Mouse (Mus musculus): ENCODE data around the gene Hmox1. TPM values are rescaled to one million over a fixed set of nuclear protein-coding genes. Genes with fewer than 3 reads are reported as not detected.

Hmox1 gene
- total and polyA plus RNA-seq, 2 experiments from 2014 or later = 13.6 to 22.9 TPM

DNA sequence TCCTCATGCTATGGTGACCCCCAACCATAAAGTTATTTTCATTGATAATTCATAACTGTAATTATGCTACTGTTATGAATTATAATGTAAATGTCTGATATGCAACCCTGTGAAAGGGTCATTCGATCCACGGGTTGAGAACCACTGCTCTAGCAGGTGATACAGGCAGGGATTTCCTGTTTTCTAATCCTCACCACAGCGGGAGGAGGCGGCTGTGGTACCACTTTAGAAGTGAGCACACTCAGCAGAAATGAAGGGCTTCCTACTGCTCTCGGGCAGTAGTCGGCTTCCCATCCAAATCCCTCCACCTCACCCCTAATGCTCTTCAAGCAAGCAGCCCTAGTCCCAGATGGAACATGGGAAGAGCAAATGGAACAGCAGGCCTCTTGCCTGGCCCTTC, 33.4 kb upstream of the Hmox1 start:
- 76% methylated on average over 6 of the region's 6 CpGs for WGBS
- peaks cover 68% of the 10 kb centered on the region for H3K36me3 ChIP-seq (replicated peaks; ENCODE audit: control insufficient read depth, insufficient read depth, low read length)
- no peaks in the 10 kb centered on the region for H3K9me3 ChIP-seq (replicated peaks; ENCODE audit: control insufficient read depth, low read length)
- H3K4me1 ChIP-seq (ENCODE audit: control insufficient read depth, insufficient read depth) = peaks cover 19% of the 10 kb centered on the region
- no peak overlapping the region for H3K4me2 ChIP-seq (ENCODE audit: low read depth, low read length)
- no peak for ATAC-seq (ENCODE audit: insufficient read depth, low read depth)
- H3K27me3 ChIP-seq (ENCODE audit: control insufficient read depth, insufficient read depth, low read length) = no peaks in the 10 kb centered on the region
- H3K27ac ChIP-seq (ENCODE audit: low read depth) = no peak overlapping the region
- TF ChIP-seq EP300 (IDR thresholded peaks at IDR 0.05; ENCODE audit: low read depth) (no peak), CTCF (IDR thresholded peaks at IDR 0.05; ENCODE audit: low read depth) (no peak)
- no peak overlapping the region for H3K4me3 ChIP-seq (ENCODE audit: low read depth, low read length)
- DNase-seq (ENCODE audit: low spot score) = no peak
- no peak overlapping the region for H3K9ac ChIP-seq (replicated peaks; ENCODE audit: low read depth, low read length)

DNA sequence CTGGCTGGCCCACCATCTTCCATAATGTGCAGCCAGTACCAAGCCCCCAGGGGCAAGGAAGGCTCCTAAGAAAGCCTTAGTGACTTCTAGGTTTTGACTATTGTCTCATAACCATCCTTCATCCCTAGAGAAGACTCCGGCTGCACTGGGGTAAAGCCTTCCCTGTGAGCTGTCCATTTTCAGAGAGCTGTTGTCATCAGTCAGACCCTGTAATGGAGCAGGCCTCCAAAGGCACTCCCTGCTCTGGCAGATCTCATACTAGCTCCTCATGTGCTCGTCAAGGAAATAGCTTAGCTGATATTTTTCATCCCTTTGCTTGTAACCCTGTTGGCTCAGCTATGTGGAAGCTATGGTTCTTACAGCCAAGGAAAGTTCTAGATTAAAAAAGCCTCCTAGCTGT, 32.6 kb upstream of the Hmox1 start:
- peaks cover 23% of the 10 kb centered on the region for H3K4me1 ChIP-seq (ENCODE audit: control insufficient read depth, insufficient read depth)
- no peak overlapping the region for H3K9ac ChIP-seq (replicated peaks; ENCODE audit: low read depth, low read length)
- ATAC-seq (ENCODE audit: insufficient read depth, low read depth) (no peak), DNase-seq (ENCODE audit: low spot score) (no peak)
- H3K27ac ChIP-seq (ENCODE audit: low read depth) = no peak overlapping the region
- TF ChIP-seq CTCF (IDR thresholded peaks at IDR 0.05; ENCODE audit: low read depth) (no peak), EP300 (IDR thresholded peaks at IDR 0.05; ENCODE audit: low read depth) (no peak)
- no peaks in the 10 kb centered on the region for H3K27me3 ChIP-seq (ENCODE audit: control insufficient read depth, insufficient read depth, low read length)
- no peak overlapping the region for H3K4me2 ChIP-seq (ENCODE audit: low read depth, low read length)
- peaks cover 73% of the 10 kb centered on the region for H3K36me3 ChIP-seq (replicated peaks; ENCODE audit: control insufficient read depth, insufficient read depth, low read length)
- 50% methylated on average over 2 of the region's 2 CpGs for WGBS
- no peaks in the 10 kb centered on the region for H3K9me3 ChIP-seq (replicated peaks; ENCODE audit: control insufficient read depth, low read length)
- H3K4me3 ChIP-seq (ENCODE audit: low read depth, low read length) = no peak overlapping the region

DNA sequence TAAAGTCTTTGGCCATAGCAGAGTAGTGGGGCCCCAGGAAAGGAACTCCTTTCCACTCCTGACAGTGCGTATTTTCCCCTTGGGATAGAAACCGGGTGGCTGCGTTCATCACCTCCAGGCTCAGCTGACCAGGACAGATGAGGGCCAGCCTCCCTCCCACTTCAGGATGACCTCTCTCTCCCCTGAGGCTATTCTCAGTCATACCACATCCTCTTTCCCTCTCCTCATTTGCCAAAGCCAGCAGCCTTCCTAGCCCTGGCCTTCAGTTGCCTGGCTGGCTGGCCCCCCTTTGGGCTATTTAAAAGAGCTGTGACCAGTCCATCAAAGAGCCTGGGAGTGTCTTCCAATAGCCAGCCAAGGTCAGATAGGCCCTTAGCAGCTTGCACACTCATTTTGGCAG, 30.1 kb upstream of the Hmox1 start:
- H3K9ac ChIP-seq (replicated peaks; ENCODE audit: low read depth, low read length) = no peak overlapping the region
- H3K9me3 ChIP-seq (replicated peaks; ENCODE audit: control insufficient read depth, low read length) = no peaks in the 10 kb centered on the region
- H3K4me3 ChIP-seq (ENCODE audit: low read depth, low read length) = no peak overlapping the region
- WGBS = 48% methylated on average over 3 of the region's 3 CpGs
- no peaks in the 10 kb centered on the region for H3K27me3 ChIP-seq (ENCODE audit: control insufficient read depth, insufficient read depth, low read length)
- peak; percentile 25 for ATAC-seq (ENCODE audit: insufficient read depth, low read depth)
- H3K27ac ChIP-seq (ENCODE audit: low read depth) = no peak overlapping the region
- DNase-seq (ENCODE audit: low spot score) = no peak
- H3K36me3 ChIP-seq (replicated peaks; ENCODE audit: control insufficient read depth, insufficient read depth, low read length) = peaks cover 70% of the 10 kb centered on the region
- no peak overlapping the region for H3K4me2 ChIP-seq (ENCODE audit: low read depth, low read length)
- TF ChIP-seq EP300 (IDR thresholded peaks at IDR 0.05; ENCODE audit: low read depth) = no peak
- TF ChIP-seq CTCF (IDR thresholded peaks at IDR 0.05; ENCODE audit: low read depth) = no peak
- H3K4me1 ChIP-seq (ENCODE audit: control insufficient read depth, insufficient read depth) = peaks cover 23% of the 10 kb centered on the region

DNA sequence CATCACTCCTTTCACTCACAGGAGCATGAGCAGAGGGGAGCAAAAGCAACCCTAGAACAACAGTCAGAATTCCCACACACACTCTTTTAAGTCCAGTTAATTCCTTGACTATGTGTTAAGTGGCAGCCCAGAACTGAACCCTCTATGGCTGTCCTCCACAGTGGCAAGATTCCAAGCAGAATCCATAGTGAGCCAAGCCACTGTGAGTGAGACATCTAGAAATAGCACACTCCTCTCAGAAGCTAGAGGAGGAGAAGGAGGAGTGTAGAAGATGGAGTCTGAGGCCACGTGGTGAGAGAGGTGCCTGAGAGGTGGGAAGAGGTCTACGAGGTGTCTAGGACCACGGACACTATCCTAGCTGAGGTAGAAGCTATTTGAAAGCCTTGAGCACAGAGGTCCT, 28.6 kb upstream of the Hmox1 start:
- H3K9me3 ChIP-seq (replicated peaks; ENCODE audit: control insufficient read depth, low read length) = no peaks in the 10 kb centered on the region
- H3K4me3 ChIP-seq (ENCODE audit: low read depth, low read length) = no peak overlapping the region
- no peak overlapping the region for H3K4me2 ChIP-seq (ENCODE audit: low read depth, low read length)
- no peaks in the 10 kb centered on the region for H3K27me3 ChIP-seq (ENCODE audit: control insufficient read depth, insufficient read depth, low read length)
- ATAC-seq (ENCODE audit: insufficient read depth, low read depth) (peak; percentile 67), DNase-seq (ENCODE audit: low spot score) (no peak)
- 50% methylated on average over 3 of the region's 3 CpGs for WGBS
- peak overlapping the region; percentile 36 for H3K27ac ChIP-seq (ENCODE audit: low read depth)
- peaks cover 23% of the 10 kb centered on the region for H3K4me1 ChIP-seq (ENCODE audit: control insufficient read depth, insufficient read depth)
- H3K36me3 ChIP-seq (replicated peaks; ENCODE audit: control insufficient read depth, insufficient read depth, low read length) = peaks cover 56% of the 10 kb centered on the region
- H3K9ac ChIP-seq (replicated peaks; ENCODE audit: low read depth, low read length) = no peak overlapping the region
- TF ChIP-seq EP300 (IDR thresholded peaks at IDR 0.05; ENCODE audit: low read depth) (no peak), CTCF (IDR thresholded peaks at IDR 0.05; ENCODE audit: low read depth) (no peak)

DNA sequence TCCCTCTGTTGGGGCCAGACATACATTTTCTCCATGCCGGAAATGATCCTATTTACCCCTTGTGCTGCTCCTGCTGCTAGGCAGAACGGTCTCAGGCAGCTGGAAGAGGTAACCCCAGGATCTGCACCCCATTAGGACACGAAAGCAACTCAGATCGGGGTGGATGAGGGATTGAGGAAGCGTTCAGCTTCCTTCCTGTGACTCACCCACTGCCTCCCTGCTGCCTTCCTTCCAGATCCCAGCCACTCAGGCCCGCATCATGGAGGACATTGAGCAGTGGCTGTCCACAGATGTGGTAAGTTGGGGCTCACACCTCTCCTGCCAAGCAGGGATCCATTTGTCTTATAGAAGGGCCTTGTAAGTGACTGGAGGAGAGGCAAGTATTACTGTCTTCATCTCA, 26.1 kb upstream of the Hmox1 start:
- H3K9ac ChIP-seq (replicated peaks; ENCODE audit: low read depth, low read length) = no peak overlapping the region
- H3K4me1 ChIP-seq (ENCODE audit: control insufficient read depth, insufficient read depth) = peaks cover 23% of the 10 kb centered on the region
- no peak overlapping the region for H3K27ac ChIP-seq (ENCODE audit: low read depth)
- TF ChIP-seq EP300 (IDR thresholded peaks at IDR 0.05; ENCODE audit: low read depth) (no peak), CTCF (IDR thresholded peaks at IDR 0.05; ENCODE audit: low read depth) (no peak)
- H3K36me3 ChIP-seq (replicated peaks; ENCODE audit: control insufficient read depth, insufficient read depth, low read length) = peaks cover 34% of the 10 kb centered on the region
- no peak overlapping the region for H3K4me2 ChIP-seq (ENCODE audit: low read depth, low read length)
- 64% methylated on average over 6 of the region's 6 CpGs for WGBS
- no peaks in the 10 kb centered on the region for H3K9me3 ChIP-seq (replicated peaks; ENCODE audit: control insufficient read depth, low read length)
- no peaks in the 10 kb centered on the region for H3K27me3 ChIP-seq (ENCODE audit: control insufficient read depth, insufficient read depth, low read length)
- ATAC-seq (ENCODE audit: insufficient read depth, low read depth) (no peak), DNase-seq (ENCODE audit: low spot score) (no peak)
- no peak overlapping the region for H3K4me3 ChIP-seq (ENCODE audit: low read depth, low read length)

DNA sequence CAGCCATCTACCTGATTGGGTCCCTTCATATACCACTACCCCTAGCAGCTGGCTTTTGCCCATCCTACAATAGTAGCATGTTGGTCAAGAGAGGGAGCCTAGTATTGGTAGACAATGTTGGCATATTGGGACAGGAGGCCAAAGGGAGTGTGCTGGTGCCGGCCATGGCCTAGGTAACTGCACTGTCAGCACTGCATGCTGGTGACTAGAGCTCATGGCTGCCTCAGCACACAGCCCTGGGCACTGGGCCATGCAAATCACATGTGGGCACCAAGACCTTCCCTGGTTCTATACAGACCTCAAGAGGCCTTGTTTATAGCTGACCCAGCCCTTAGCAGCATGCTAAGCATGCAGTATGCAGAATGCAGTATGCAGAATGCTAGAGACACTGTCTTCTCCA, 23.1 kb upstream of the Hmox1 start:
- Histone ChIP-seq H3K4me1 (ENCODE audit: control insufficient read depth, insufficient read depth) (0 out of 2 replicates have a peak, but pooled peaks cover 1% of the 10 kb centered on the region), H3K27ac (ENCODE audit: low read depth) (no peak overlapping the region), H3K9me3 (replicated peaks; ENCODE audit: control insufficient read depth, low read length) (no peaks in the 10 kb centered on the region), H3K27me3 (ENCODE audit: control insufficient read depth, insufficient read depth, low read length) (no peaks in the 10 kb centered on the region), H3K36me3 (replicated peaks; ENCODE audit: control insufficient read depth, insufficient read depth, low read length) (peaks cover 22% of the 10 kb centered on the region), H3K9ac (replicated peaks; ENCODE audit: low read depth, low read length) (no peak overlapping the region), H3K4me3 (ENCODE audit: low read depth, low read length) (no peak overlapping the region), H3K4me2 (ENCODE audit: low read depth, low read length) (no peak overlapping the region)
- DNase-seq (ENCODE audit: low spot score) (no peak), ATAC-seq (ENCODE audit: insufficient read depth, low read depth) (0 out of 2 replicates have a peak, but pooled peaks have one; percentile 28)
- TF ChIP-seq CTCF (IDR thresholded peaks at IDR 0.05; ENCODE audit: low read depth) (no peak), EP300 (IDR thresholded peaks at IDR 0.05; ENCODE audit: low read depth) (no peak)
- WGBS = 87% methylated on average over 1 of the region's 1 CpGs
